Mouse (Mus musculus): Measurements from ENCODE around the gene Sox18. TPM values are rescaled to one million over a fixed set of nuclear protein-coding genes. Genes with fewer than 3 reads are reported as not detected.
A peak's percentile ranks its signal among the peaks of the same experiment; 100 is the strongest.

Sox18 gene
- total and polyA plus RNA-seq, 2 experiments from 2014 or later: 10.6 to 14.7 TPM

- H3K27me3 ChIP-seq (ENCODE audit: insufficient read depth, low read length): no peaks in the 10 kb centered on the region
- H3K27ac ChIP-seq: no peak overlapping the region
- DNase-seq (ENCODE audit: low spot score): no peak
- ATAC-seq: no peak
- H3K4me1 ChIP-seq (ENCODE audit: insufficient read depth, low read length): no peaks in the 10 kb centered on the region
- H3K9me3 ChIP-seq (ENCODE audit: low read length): no peaks in the 10 kb centered on the region
- TF ChIP-seq CTCF (IDR thresholded peaks at IDR 0.05; ENCODE audit: low read depth): no peak
- H3K4me2 ChIP-seq (ENCODE audit: low read depth, low read length): no peak overlapping the region
- 67% methylated on average over 2 of the region's 2 CpGs for WGBS
- no peak overlapping the region for H3K4me3 ChIP-seq (ENCODE audit: low read length)
- no peak overlapping the region for H3K9ac ChIP-seq (replicated peaks; ENCODE audit: low read length)
- peaks cover 30% of the 10 kb centered on the region for H3K36me3 ChIP-seq (ENCODE audit: insufficient read depth, low read length)
These were observed 14.0 kb downstream of the Sox18 start for GRCm38 (mm10) chr2:181657441-181657840.

DNA sequence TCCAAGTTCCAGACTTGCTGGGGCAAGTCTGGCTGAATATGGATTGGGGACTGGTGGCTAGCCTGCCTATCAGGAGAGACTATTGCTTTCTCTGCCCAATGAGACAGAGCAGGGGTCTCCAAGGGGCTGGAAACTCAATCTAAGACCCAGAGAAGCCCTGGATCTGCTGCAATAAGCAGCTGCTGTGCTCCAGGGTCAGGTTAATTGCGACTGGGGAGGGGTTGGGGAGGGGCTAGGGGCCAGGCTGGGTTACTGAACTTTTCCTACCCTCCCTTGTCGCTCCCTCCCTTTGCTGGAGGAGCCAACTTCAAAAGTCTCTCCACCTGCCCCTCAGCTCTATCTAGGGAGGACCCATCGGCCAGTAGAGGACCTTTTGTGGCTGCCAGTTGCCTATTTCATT is 14.7 kb downstream of the Sox18 start, which contains the start of gene Gm29797:
Gene Gm29797, plus strand, starts transcription at position 301 of the 400 bp plus-strand sequence.
- H3K4me2 ChIP-seq (ENCODE audit: low read depth, low read length): no peak within 1 kb of the TSS
- H3K9ac ChIP-seq (replicated peaks; ENCODE audit: low read length): no peak within 1 kb of the TSS
- no peaks in the 10 kb centered on the region for H3K4me1 ChIP-seq (ENCODE audit: insufficient read depth, low read length)
- H3K4me3 ChIP-seq (ENCODE audit: low read length): no peak within 1 kb of the TSS
- H3K27ac ChIP-seq: no peak within 1 kb of the TSS
- TF ChIP-seq CTCF (IDR thresholded peaks at IDR 0.05; ENCODE audit: low read depth): no peak
- no peak for DNase-seq (ENCODE audit: low spot score)
- peaks cover 35% of the 10 kb centered on the region for H3K36me3 ChIP-seq (ENCODE audit: insufficient read depth, low read length)
- H3K27me3 ChIP-seq (ENCODE audit: insufficient read depth, low read length): no peaks in the 10 kb centered on the region
- no peaks in the 10 kb centered on the region for H3K9me3 ChIP-seq (ENCODE audit: low read length)
- ATAC-seq: no peak
- 74% methylated on average over 3 of the region's 3 CpGs for WGBS

DNA sequence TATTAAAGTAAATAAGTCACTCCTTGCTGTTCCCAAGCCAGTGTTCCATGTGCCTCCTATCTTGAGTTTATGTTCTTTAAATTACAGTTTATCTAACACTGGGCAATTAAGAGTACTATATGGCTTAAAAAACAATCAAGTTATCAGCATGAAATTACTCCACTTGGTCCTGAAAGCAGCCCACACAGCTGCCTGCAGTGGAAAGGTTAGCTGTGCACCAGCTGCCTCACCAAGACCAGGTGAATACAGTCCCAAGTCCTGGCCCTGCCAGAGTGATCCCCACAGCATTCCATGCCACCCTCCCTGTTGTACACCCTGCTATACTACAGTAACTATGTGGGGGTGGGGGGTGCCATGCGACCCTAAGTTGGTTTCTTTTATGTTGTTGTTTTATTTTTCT is 17.9 kb downstream of the Sox18 start:
- H3K27ac ChIP-seq: no peak overlapping the region
- H3K4me3 ChIP-seq (ENCODE audit: low read length): no peak overlapping the region
- no peaks in the 10 kb centered on the region for H3K4me1 ChIP-seq (ENCODE audit: insufficient read depth, low read length)
- no peak overlapping the region for H3K4me2 ChIP-seq (ENCODE audit: low read depth, low read length)
- ATAC-seq (0 out of 2 replicates have a peak, but pooled peaks have one; percentile 5), DNase-seq (ENCODE audit: low spot score) (no peak)
- H3K9me3 ChIP-seq (ENCODE audit: low read length): no peaks in the 10 kb centered on the region
- 90% methylated on average over 1 of the region's 1 CpGs for WGBS
- H3K9ac ChIP-seq (replicated peaks; ENCODE audit: low read length): no peak overlapping the region
- H3K36me3 ChIP-seq (ENCODE audit: insufficient read depth, low read length): peaks cover 57% of the 10 kb centered on the region
- no peak for TF ChIP-seq CTCF (IDR thresholded peaks at IDR 0.05; ENCODE audit: low read depth)
- H3K27me3 ChIP-seq (ENCODE audit: insufficient read depth, low read length): no peaks in the 10 kb centered on the region

GRCm38 (mm10) chr2:181653065-181653464 is 18.4 kb downstream of the Sox18 start:
- no peak overlapping the region for H3K9ac ChIP-seq (replicated peaks; ENCODE audit: low read length)
- DNase-seq (ENCODE audit: low spot score) (no peak), ATAC-seq (no peak)
- no peaks in the 10 kb centered on the region for H3K9me3 ChIP-seq (ENCODE audit: low read length)
- no peaks in the 10 kb centered on the region for H3K27me3 ChIP-seq (ENCODE audit: insufficient read depth, low read length)
- peaks cover 57% of the 10 kb centered on the region for H3K36me3 ChIP-seq (ENCODE audit: insufficient read depth, low read length)
- H3K27ac ChIP-seq: no peak overlapping the region
- H3K4me1 ChIP-seq (ENCODE audit: insufficient read depth, low read length): no peaks in the 10 kb centered on the region
- H3K4me2 ChIP-seq (ENCODE audit: low read depth, low read length): no peak overlapping the region
- TF ChIP-seq CTCF (IDR thresholded peaks at IDR 0.05; ENCODE audit: low read depth): no peak
- no peak overlapping the region for H3K4me3 ChIP-seq (ENCODE audit: low read length)

DNA sequence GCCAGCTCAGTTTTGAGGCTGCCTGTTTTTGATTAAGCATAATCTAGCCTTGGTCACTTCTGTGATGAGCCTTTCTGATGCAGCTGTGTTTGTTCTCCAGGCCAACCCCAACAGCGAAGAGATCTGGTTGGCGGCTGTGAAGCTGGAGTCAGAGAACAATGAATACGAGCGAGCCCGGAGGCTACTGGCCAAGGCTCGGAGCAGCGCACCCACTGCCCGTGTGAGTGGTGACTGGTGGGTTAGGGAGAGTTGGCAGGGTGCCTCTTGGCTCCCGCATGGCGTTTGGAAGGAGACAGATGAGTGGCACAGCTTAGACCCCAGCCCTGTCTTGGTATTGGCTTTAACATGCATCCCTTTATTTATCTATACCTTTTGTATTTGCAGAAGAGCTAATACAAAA is 22.5 kb downstream of the Sox18 start:
- no peak overlapping the region; the same call in 1 of the 2 replicates for H3K27ac ChIP-seq
- no peak overlapping the region for H3K9ac ChIP-seq (replicated peaks; ENCODE audit: low read length)
- no peak for TF ChIP-seq CTCF (IDR thresholded peaks at IDR 0.05; ENCODE audit: low read depth)
- H3K9me3 ChIP-seq (ENCODE audit: low read length): no peaks in the 10 kb centered on the region
- H3K4me3 ChIP-seq (ENCODE audit: low read length): no peak overlapping the region
- H3K27me3 ChIP-seq (ENCODE audit: insufficient read depth, low read length): no peaks in the 10 kb centered on the region
- no peak overlapping the region for H3K4me2 ChIP-seq (ENCODE audit: low read depth, low read length)
- ATAC-seq (peak; percentile 45; the same call in 1 of the 2 replicates), DNase-seq (ENCODE audit: low spot score) (peak; percentile 20)
- WGBS: 66% methylated on average over 10 of the region's 10 CpGs
- no peaks in the 10 kb centered on the region for H3K4me1 ChIP-seq (ENCODE audit: insufficient read depth, low read length)
- H3K36me3 ChIP-seq (ENCODE audit: insufficient read depth, low read length): peaks cover 59% of the 10 kb centered on the region

DNA sequence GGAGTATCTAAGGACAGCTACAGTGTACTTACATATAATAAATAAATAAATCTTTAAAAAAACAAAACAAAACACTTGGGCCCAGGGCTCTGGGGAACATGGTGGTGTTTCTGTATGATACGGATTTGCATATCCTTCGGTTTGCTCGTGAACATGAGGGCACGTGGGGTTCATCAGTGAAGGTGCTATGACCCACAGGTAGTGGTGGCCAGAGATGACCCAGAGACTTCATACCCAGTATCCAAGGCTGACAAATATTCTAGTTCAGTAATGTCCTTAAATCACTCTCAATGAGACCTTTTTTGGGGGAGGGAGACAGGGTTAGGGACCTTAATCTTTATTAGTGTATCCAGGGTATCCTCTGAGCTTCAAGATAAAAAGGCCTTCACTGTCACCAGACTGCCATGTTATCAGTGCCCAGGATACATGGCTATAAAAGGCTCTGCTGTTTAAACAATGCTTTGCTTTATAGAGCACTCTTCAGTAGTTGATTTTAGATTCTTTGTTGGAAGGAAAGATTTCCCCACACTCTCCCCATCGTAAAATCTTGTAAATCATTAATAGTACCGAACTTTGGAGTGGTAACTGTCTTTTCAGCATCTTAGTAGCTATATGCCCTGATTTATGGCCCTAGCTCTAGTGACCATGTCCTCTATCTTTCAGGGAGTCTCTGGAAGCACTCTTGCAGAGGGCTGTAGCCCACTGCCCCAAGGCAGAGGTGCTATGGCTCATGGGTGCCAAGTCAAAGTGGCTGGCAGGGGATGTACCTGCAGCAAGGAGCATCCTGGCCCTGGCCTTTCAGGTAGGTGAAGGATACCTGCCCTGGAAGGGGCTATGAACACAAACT is 24.6 kb downstream of the Sox18 start:
- Histone ChIP-seq H3K4me2 (ENCODE audit: low read depth, low read length) (no peak overlapping the region), H3K4me1 (ENCODE audit: insufficient read depth, low read length) (no peaks in the 10 kb centered on the region), H3K27me3 (ENCODE audit: insufficient read depth, low read length) (no peaks in the 10 kb centered on the region), H3K27ac (no peak overlapping the region), H3K9ac (replicated peaks; ENCODE audit: low read length) (no peak overlapping the region), H3K9me3 (ENCODE audit: low read length) (no peaks in the 10 kb centered on the region), H3K36me3 (ENCODE audit: insufficient read depth, low read length) (peaks cover 44% of the 10 kb centered on the region), H3K4me3 (ENCODE audit: low read length) (no peak overlapping the region)
- TF ChIP-seq CTCF (IDR thresholded peaks at IDR 0.05; ENCODE audit: low read depth): no peak
- WGBS: 93% methylated on average over 6 of the region's 6 CpGs
- ATAC-seq (no peak), DNase-seq (ENCODE audit: low spot score) (no peak)

DNA sequence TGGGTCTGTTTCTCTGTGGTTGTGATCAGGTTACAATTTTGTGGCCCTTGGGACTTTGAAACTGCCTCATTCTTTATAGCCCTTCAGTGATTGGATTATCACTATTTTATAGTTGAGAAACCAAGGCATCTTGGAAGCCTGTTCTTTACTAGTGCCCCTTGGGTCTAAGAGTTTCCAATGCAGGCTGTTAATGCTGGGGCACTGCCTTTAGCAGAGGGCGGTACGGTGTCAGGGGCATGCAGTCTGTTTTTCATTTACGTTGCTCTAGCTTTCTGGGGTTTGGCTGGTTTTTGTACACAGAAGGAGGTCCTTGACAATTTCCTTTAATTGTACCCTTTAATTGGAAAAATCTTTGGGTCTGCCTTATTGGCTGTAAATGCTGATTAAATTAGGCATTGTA is 25.8 kb downstream of the Sox18 start:
- TF ChIP-seq CTCF (IDR thresholded peaks at IDR 0.05; ENCODE audit: low read depth): no peak
- no peaks in the 10 kb centered on the region for H3K4me1 ChIP-seq (ENCODE audit: insufficient read depth, low read length)
- H3K9me3 ChIP-seq (ENCODE audit: low read length): no peaks in the 10 kb centered on the region
- H3K27ac ChIP-seq: no peak overlapping the region
- DNase-seq (ENCODE audit: low spot score) (no peak), ATAC-seq (no peak)
- 84% methylated on average over 3 of the region's 3 CpGs for WGBS
- peaks cover 46% of the 10 kb centered on the region for H3K36me3 ChIP-seq (ENCODE audit: insufficient read depth, low read length)
- no peak overlapping the region for H3K9ac ChIP-seq (replicated peaks; ENCODE audit: low read length)
- no peaks in the 10 kb centered on the region for H3K27me3 ChIP-seq (ENCODE audit: insufficient read depth, low read length)
- H3K4me2 ChIP-seq (ENCODE audit: low read depth, low read length): no peak overlapping the region
- H3K4me3 ChIP-seq (ENCODE audit: low read length): no peak overlapping the region
